Mouse (Mus musculus) limb, embryonic 14.5 days (tissue): ENCODE results near the gene Chit1. TPM values are rescaled to one million over a fixed set of nuclear protein-coding genes. Genes with fewer than 3 reads are reported as not detected.
A peak's percentile ranks its signal among the peaks of the same experiment; 100 is the strongest.

ENCODE experiments used
- ATAC-seq: fragments of 200-750 bp; cut with Nextera tagmentation; 2 replicates; pipeline ENCODE4 v1.8.0; 2017; ENCODE audit warnings: low read depth, moderate number of reproducible peaks, moderate TSS enrichment; ENCODE audit not compliant: low FRiP score
- DNase-seq: peaks from one replicate; pipeline ENCODE4 v3.0.0-alpha.2; 2015; ENCODE audit warnings: low spot score
- H3K27ac ChIP-seq: fragments of 300-500 bp; sonication (generic); replicated peaks from 2 replicates; pipeline ENCODE4 v1.5.1; 2014; ENCODE audit warnings: low read depth, mild to moderate bottlenecking, low read length, moderate library complexity, mixed read lengths
- H3K27me3 ChIP-seq: fragments of 300-500 bp; sonication (generic); 2 replicates; pipeline ENCODE4 v1.6.1; 2014; ENCODE audit warnings: low read length, mixed read lengths; ENCODE audit not compliant: control insufficient read depth, insufficient read depth
- H3K36me3 ChIP-seq: fragments of 300-500 bp; sonication (generic); 2 replicates; pipeline ENCODE4 v1.6.1; 2014; ENCODE audit warnings: mild to moderate bottlenecking, low read length, moderate library complexity, mixed read lengths; ENCODE audit not compliant: control insufficient read depth, insufficient read depth
- H3K4me1 ChIP-seq: fragments of 300-500 bp; sonication (generic); 2 replicates; pipeline ENCODE4 v1.6.1; 2014; ENCODE audit warnings: antibody characterized with exemption, low read length, mixed read lengths; ENCODE audit not compliant: control insufficient read depth, insufficient read depth
- H3K4me2 ChIP-seq: fragments of 300-500 bp; sonication (generic); replicated peaks from 2 replicates; pipeline ENCODE4 v1.6.1; 2014; ENCODE audit warnings: low read depth, mild to moderate bottlenecking, low read length, moderate library complexity; ENCODE audit not compliant: severe bottlenecking
- H3K4me3 ChIP-seq: fragments of 300-500 bp; sonication (generic); replicated peaks from 2 replicates; pipeline ENCODE4 v1.5.1; 2014; ENCODE audit warnings: low read length
- H3K9ac ChIP-seq: fragments of 300-500 bp; sonication (generic); 2 replicates; pipeline ENCODE4 v1.6.1; 2014; ENCODE audit warnings: mild to moderate bottlenecking, low read depth, low read length, moderate library complexity; ENCODE audit not compliant: severe bottlenecking
- H3K9me3 ChIP-seq: fragments of 300-500 bp; sonication (generic); 2 replicates; pipeline ENCODE4 v1.6.1; 2016; ENCODE audit warnings: low read length; ENCODE audit not compliant: control insufficient read depth
- POLR2A ChIP-seq: fragments of 200-500 bp; IDR thresholded peaks from 2 replicates; pipeline ENCODE4 v1.8.0; 2012; ENCODE audit warnings: inconsistent platforms, mild to moderate bottlenecking, moderate library complexity, borderline replicate concordance; ENCODE audit not compliant: insufficient read depth, insufficient read length; ENCODE audit errors: extremely low read depth
- WGBS: fragments of 180-500 bp; shearing (Covaris S2); extraction: QIAGEN DNeasy Blood & Tissue Kit; methylation state at CpG from one replicate; pipeline ENCODE4 v1.1.7; 2014; 5-methylcytosine and 5-hydroxymethylcytosine counted together
- polyA plus RNA-seq, 2 experiments: library from polyadenylated mRNA; depleted of rRNA in 1 of 2; stranded (reverse) in 1 of 2; unstranded in 1 of 2; fragments of >200 nt; fragmentation: Nextera tagmentation in 1 of 2; extraction: Ambion mirVana in 1 of 2; gene quantifications; 2 replicates each; pipeline versions ENCODE4 v1.2.1 to v1.2.3; 2012 to 2014

Chit1 gene
- polyA plus RNA-seq, 2 experiments, result 0.18 to 0.33 TPM

DNA sequence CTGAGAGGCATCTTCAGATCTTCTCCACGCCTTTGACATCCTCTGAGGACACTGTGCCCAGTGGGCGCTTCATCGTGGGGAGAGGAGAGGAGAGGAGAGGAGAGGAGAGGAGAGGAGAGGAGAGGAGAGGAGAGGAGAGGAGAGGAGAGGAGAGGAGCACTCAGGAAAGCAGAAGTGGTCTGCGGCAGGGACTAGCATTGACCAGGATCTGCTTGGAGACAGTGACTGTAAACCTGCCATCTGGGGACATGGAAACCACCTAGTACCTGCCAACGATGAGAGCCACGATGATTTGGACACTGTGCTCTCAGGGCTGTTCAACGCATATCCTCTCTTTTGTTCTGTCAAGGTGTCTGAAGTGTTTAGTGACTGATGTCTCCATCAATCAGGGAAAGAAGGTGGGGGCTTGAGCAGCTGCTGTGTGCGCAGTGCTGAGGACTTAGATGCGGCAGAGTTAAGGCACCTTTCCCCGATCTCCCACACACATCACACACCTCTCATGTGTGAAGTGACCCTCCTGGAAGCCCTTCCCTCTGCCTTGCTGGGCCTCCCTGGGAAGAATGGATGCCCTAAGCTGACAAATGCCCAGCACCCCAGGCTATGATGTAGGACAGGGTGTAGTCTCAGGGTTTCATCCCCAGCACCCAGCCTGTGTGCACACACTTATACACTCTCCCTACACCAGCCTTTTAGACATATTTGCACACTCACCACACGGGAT lies 5.8 kb upstream of the Chit1 start:
- H3K9me3 ChIP-seq, result no peaks in the 10 kb centered on the region
- ATAC-seq (no peak), DNase-seq (no peak)
- TF ChIP-seq POLR2A, result no peak
- peaks cover 3% of the 10 kb centered on the region for H3K4me1 ChIP-seq
- no peak overlapping the region for H3K9ac ChIP-seq
- H3K4me2 ChIP-seq, result no peak overlapping the region
- no peaks in the 10 kb centered on the region for H3K27me3 ChIP-seq
- no peak overlapping the region for H3K4me3 ChIP-seq
- WGBS, result 78% methylated on average over 11 of the region's 11 CpGs
- no peak overlapping the region for H3K27ac ChIP-seq
- no peaks in the 10 kb centered on the region for H3K36me3 ChIP-seq

DNA sequence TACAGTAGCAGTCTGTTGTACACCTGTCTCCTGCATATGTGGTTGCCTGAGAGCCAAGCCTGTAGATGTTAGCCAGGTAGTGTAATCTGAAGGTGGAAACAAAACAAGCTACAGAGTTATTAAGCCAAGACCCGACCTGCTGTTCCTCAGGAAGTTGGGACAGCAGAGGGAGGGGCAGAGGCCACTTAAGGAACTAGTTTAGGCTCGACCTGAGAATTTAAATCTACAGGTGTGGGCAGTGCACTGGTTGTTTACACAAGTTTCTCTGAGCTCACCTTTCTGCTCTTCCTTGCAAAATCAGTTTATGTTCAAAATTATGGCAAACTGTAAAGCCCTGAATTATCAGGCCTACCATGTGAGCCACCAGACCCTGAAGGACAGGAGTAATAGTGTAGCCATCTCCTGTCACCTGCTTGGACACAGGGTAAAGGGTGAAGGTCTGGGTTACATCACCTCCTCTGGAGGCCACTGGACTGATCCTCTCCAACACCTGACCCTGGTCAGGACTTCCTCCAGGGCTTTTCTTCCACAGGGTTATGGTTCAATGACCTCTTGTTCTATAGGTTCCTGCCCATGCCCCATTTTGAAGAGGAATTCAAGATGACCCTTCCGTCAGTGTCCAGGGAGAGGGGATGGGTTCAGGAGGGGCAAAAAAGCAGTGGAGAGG lies 5.1 kb upstream of the Chit1 start:
- Histone ChIP-seq H3K9me3 (no peaks in the 10 kb centered on the region), H3K27ac (no peak overlapping the region), H3K36me3 (no peaks in the 10 kb centered on the region)

DNA sequence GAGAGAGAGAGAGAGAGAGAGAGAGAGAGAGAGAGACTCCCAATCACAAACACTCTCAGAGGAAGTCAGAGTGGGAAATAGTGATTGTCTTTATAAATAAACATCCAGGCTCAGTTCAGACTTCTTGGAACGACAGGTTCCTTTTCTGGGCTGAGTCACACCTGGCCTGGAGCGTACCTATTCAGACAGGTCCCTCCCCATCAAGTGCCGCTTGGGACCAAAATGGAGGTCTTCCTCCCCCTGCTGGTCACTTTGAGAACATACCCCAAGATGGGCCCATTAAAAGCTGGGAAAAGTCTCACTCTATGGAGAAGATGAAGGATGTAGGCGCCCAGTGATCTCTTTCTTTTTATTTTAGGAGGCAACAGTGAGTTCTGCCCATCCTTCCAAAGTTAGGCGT lies 4.3 kb upstream of the Chit1 start:
- peak; percentile 69 for DNase-seq
- no peaks in the 10 kb centered on the region for H3K27me3 ChIP-seq
- no peaks in the 10 kb centered on the region for H3K36me3 ChIP-seq
- H3K4me2 ChIP-seq, result no peak overlapping the region
- 3% methylated on average over 5 of the region's 5 CpGs for WGBS
- no peak for TF ChIP-seq POLR2A
- no peaks in the 10 kb centered on the region for H3K9me3 ChIP-seq
- H3K9ac ChIP-seq, result no peak overlapping the region
- no peak overlapping the region for H3K27ac ChIP-seq
- 0 out of 2 replicates have a peak, but pooled peaks have one; percentile 23 for ATAC-seq
- no peak overlapping the region for H3K4me3 ChIP-seq
- no peaks in the 10 kb centered on the region; the same call in 1 of the 2 replicates for H3K4me1 ChIP-seq

More for the DNA sequence above, 5.1 kb upstream of the Chit1 start:
- Histone ChIP-seq H3K4me2 (no peak overlapping the region), H3K4me1 (no peaks in the 10 kb centered on the region; the same call in 1 of the 2 replicates), H3K9ac (no peak overlapping the region), H3K27me3 (no peaks in the 10 kb centered on the region), H3K4me3 (no peak overlapping the region)
- ATAC-seq, result 0 out of 2 replicates have a peak, but pooled peaks have one; percentile 4
- 50% methylated on average over 3 of the region's 3 CpGs for WGBS
- DNase-seq, result no peak
- no peak for TF ChIP-seq POLR2A

DNA sequence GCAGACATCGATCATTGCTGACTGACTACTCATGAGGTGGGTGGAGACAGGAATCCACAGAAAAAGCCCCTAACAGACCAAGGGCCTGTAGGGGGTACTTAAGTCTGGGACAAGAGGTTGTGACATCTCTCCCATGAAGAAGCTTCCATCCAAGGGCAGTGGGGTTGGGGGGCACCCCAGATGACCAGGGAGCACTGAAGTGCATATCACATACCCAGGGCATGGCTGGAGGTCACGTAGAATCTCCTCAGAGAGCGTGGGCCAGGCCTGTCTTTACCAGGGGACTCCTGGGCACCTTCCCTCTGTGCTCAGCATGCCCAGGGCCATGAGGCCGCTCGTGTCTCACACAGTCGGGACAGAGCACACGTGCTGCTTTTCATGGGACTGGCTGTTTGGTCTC lies 3.3 kb upstream of the Chit1 start:
- no peak for ATAC-seq
- Histone ChIP-seq H3K27ac (no peak overlapping the region), H3K9ac (no peak overlapping the region), H3K4me2 (no peak overlapping the region), H3K9me3 (no peaks in the 10 kb centered on the region), H3K27me3 (no peaks in the 10 kb centered on the region), H3K4me1 (no peaks in the 10 kb centered on the region; the same call in 1 of the 2 replicates), H3K36me3 (no peaks in the 10 kb centered on the region), H3K4me3 (no peak overlapping the region)
- 87% methylated on average over 7 of the region's 7 CpGs for WGBS
- no peak for TF ChIP-seq POLR2A
- DNase-seq, result no peak

DNA sequence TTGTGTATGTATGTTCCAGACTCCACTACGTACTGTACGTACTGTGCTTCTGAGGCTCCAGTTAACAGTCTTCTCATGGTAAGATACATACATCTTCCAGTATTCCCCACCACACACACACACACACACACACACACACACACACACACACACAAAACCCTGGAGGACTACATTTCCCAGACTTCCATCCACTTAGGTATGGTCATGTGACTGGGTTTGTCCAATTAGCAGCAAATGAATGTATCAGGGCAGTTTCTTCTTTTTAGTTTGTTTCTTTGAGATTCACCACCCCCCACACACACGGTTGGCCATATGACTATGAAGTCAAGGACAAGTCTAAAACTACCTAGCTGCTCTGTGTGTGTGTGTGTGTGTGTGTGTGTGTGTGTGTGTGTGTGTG lies 1.0 kb upstream of the Chit1 start:
- ATAC-seq (no peak), DNase-seq (no peak)
- Histone ChIP-seq H3K4me3 (no peak overlapping the region), H3K27me3 (no peaks in the 10 kb centered on the region), H3K9ac (no peak overlapping the region), H3K4me2 (no peak overlapping the region), H3K4me1 (no peaks in the 10 kb centered on the region), H3K36me3 (no peaks in the 10 kb centered on the region), H3K27ac (no peak overlapping the region), H3K9me3 (no peaks in the 10 kb centered on the region)
- no peak for TF ChIP-seq POLR2A
- WGBS, result 85% methylated on average over 3 of the region's 3 CpGs
